Mouse (Mus musculus): Measurements from ENCODE around the gene Aox4. TPM values are rescaled to one million over a fixed set of nuclear protein-coding genes. Genes with fewer than 3 reads are reported as not detected.

The Aox4 gene
- polyA plus RNA-seq, 2 experiments: 0.78 to 2.5 TPM

- Histone ChIP-seq H3K36me3 (ENCODE audit: control insufficient read depth, insufficient read depth, low read length) (no peaks in the 10 kb centered on the region), H3K27ac (replicated peaks; ENCODE audit: low read depth, low read length) (no peak overlapping the region), H3K9ac (ENCODE audit: low read depth, low read length, severe bottlenecking) (no peak overlapping the region), H3K4me2 (replicated peaks; ENCODE audit: low read depth, low read length, severe bottlenecking) (no peak overlapping the region), H3K4me3 (replicated peaks; ENCODE audit: low read length) (no peak overlapping the region), H3K4me1 (ENCODE audit: control insufficient read depth, insufficient read depth, low read length) (peaks cover 6% of the 10 kb centered on the region), H3K27me3 (ENCODE audit: control insufficient read depth, insufficient read depth, low read length) (no peaks in the 10 kb centered on the region), H3K9me3 (ENCODE audit: control insufficient read depth, low read length) (no peaks in the 10 kb centered on the region)
- DNase-seq (ENCODE audit: low spot score) (no peak), ATAC-seq (ENCODE audit: low FRiP score, low read depth) (no peak)
- 45% methylated on average over 4 of the region's 4 CpGs for WGBS
- no peak for TF ChIP-seq POLR2A (IDR thresholded peaks at IDR 0.05; ENCODE audit: borderline replicate concordance, extremely low read depth, insufficient read depth, insufficient read length)
Measured at GRCm38 (mm10) chr1:58296821-58297220, 86.6 kb downstream of the Aox4 start.

- WGBS: 75% methylated on average over 6 of the region's 6 CpGs
- Histone ChIP-seq H3K4me1 (ENCODE audit: control insufficient read depth, insufficient read depth, low read length) (0 out of 2 replicates have a peak, but pooled peaks cover 3% of the 10 kb centered on the region), H3K27me3 (ENCODE audit: control insufficient read depth, insufficient read depth, low read length) (no peaks in the 10 kb centered on the region), H3K4me2 (replicated peaks; ENCODE audit: low read depth, low read length, severe bottlenecking) (no peak overlapping the region), H3K4me3 (replicated peaks; ENCODE audit: low read length) (no peak overlapping the region), H3K27ac (replicated peaks; ENCODE audit: low read depth, low read length) (no peak overlapping the region), H3K9ac (ENCODE audit: low read depth, low read length, severe bottlenecking) (no peak overlapping the region), H3K9me3 (ENCODE audit: control insufficient read depth, low read length) (no peaks in the 10 kb centered on the region), H3K36me3 (ENCODE audit: control insufficient read depth, insufficient read depth, low read length) (no peaks in the 10 kb centered on the region)
- ATAC-seq (ENCODE audit: low FRiP score, low read depth) (no peak), DNase-seq (ENCODE audit: low spot score) (no peak)
- no peak for TF ChIP-seq POLR2A (IDR thresholded peaks at IDR 0.05; ENCODE audit: borderline replicate concordance, extremely low read depth, insufficient read depth, insufficient read length)
Measured at GRCm38 (mm10) chr1:58298347-58298746, 88.2 kb downstream of the Aox4 start.

GRCm38 (mm10) chr1:58301073-58301472, 90.9 kb downstream of the Aox4 start:
- ATAC-seq (ENCODE audit: low FRiP score, low read depth) (no peak), DNase-seq (ENCODE audit: low spot score) (no peak)
- H3K4me2 ChIP-seq (replicated peaks; ENCODE audit: low read depth, low read length, severe bottlenecking): no peak overlapping the region
- no peak overlapping the region for H3K4me3 ChIP-seq (replicated peaks; ENCODE audit: low read length)
- H3K36me3 ChIP-seq (ENCODE audit: control insufficient read depth, insufficient read depth, low read length): no peaks in the 10 kb centered on the region
- H3K27me3 ChIP-seq (ENCODE audit: control insufficient read depth, insufficient read depth, low read length): no peaks in the 10 kb centered on the region
- no peak overlapping the region for H3K27ac ChIP-seq (replicated peaks; ENCODE audit: low read depth, low read length)
- no peak overlapping the region for H3K9ac ChIP-seq (ENCODE audit: low read depth, low read length, severe bottlenecking)
- TF ChIP-seq POLR2A (IDR thresholded peaks at IDR 0.05; ENCODE audit: borderline replicate concordance, extremely low read depth, insufficient read depth, insufficient read length): no peak
- no peaks in the 10 kb centered on the region for H3K9me3 ChIP-seq (ENCODE audit: control insufficient read depth, low read length)
- WGBS: 94% methylated on average over 7 of the region's 7 CpGs
- H3K4me1 ChIP-seq (ENCODE audit: control insufficient read depth, insufficient read depth, low read length): 0 out of 2 replicates have a peak, but pooled peaks cover 4% of the 10 kb centered on the region

- ATAC-seq (ENCODE audit: low FRiP score, low read depth) (no peak), DNase-seq (ENCODE audit: low spot score) (no peak)
- whole genome bisulfite sequencing: 69% methylated on average over 6 of the region's 6 CpGs
- no peaks in the 10 kb centered on the region for H3K36me3 ChIP-seq (ENCODE audit: control insufficient read depth, insufficient read depth, low read length)
- no peak overlapping the region for H3K4me2 ChIP-seq (replicated peaks; ENCODE audit: low read depth, low read length, severe bottlenecking)
- H3K4me1 ChIP-seq (ENCODE audit: control insufficient read depth, insufficient read depth, low read length): 0 out of 2 replicates have a peak, but pooled peaks cover 4% of the 10 kb centered on the region
- H3K4me3 ChIP-seq (replicated peaks; ENCODE audit: low read length): no peak overlapping the region
- no peaks in the 10 kb centered on the region for H3K27me3 ChIP-seq (ENCODE audit: control insufficient read depth, insufficient read depth, low read length)
- no peak for TF ChIP-seq POLR2A (IDR thresholded peaks at IDR 0.05; ENCODE audit: borderline replicate concordance, extremely low read depth, insufficient read depth, insufficient read length)
- H3K9ac ChIP-seq (ENCODE audit: low read depth, low read length, severe bottlenecking): no peak overlapping the region
- no peaks in the 10 kb centered on the region for H3K9me3 ChIP-seq (ENCODE audit: control insufficient read depth, low read length)
- H3K27ac ChIP-seq (replicated peaks; ENCODE audit: low read depth, low read length): no peak overlapping the region
Measured at GRCm38 (mm10) chr1:58302015-58302414, 91.8 kb downstream of the Aox4 start.

GRCm38 (mm10) chr1:58303009-58303408, 92.8 kb downstream of the Aox4 start:
- ATAC-seq (ENCODE audit: low FRiP score, low read depth): no peak
- DNase-seq (ENCODE audit: low spot score): no peak
- 0 out of 2 replicates have a peak, but pooled peaks cover 4% of the 10 kb centered on the region for H3K4me1 ChIP-seq (ENCODE audit: control insufficient read depth, insufficient read depth, low read length)
- H3K9ac ChIP-seq (ENCODE audit: low read depth, low read length, severe bottlenecking): no peak overlapping the region
- no peaks in the 10 kb centered on the region for H3K36me3 ChIP-seq (ENCODE audit: control insufficient read depth, insufficient read depth, low read length)
- no peak for TF ChIP-seq POLR2A (IDR thresholded peaks at IDR 0.05; ENCODE audit: borderline replicate concordance, extremely low read depth, insufficient read depth, insufficient read length)
- no peak overlapping the region for H3K27ac ChIP-seq (replicated peaks; ENCODE audit: low read depth, low read length)
- no peaks in the 10 kb centered on the region for H3K9me3 ChIP-seq (ENCODE audit: control insufficient read depth, low read length)
- no peak overlapping the region for H3K4me2 ChIP-seq (replicated peaks; ENCODE audit: low read depth, low read length, severe bottlenecking)
- WGBS: 84% methylated on average over 6 of the region's 6 CpGs
- H3K4me3 ChIP-seq (replicated peaks; ENCODE audit: low read length): no peak overlapping the region
- H3K27me3 ChIP-seq (ENCODE audit: control insufficient read depth, insufficient read depth, low read length): no peaks in the 10 kb centered on the region

GRCm38 (mm10) chr1:58303726-58304125, 93.5 kb downstream of the Aox4 start:
- Histone ChIP-seq H3K4me1 (ENCODE audit: control insufficient read depth, insufficient read depth, low read length) (0 out of 2 replicates have a peak, but pooled peaks cover 4% of the 10 kb centered on the region), H3K27ac (replicated peaks; ENCODE audit: low read depth, low read length) (no peak overlapping the region), H3K4me2 (replicated peaks; ENCODE audit: low read depth, low read length, severe bottlenecking) (no peak overlapping the region), H3K27me3 (ENCODE audit: control insufficient read depth, insufficient read depth, low read length) (no peaks in the 10 kb centered on the region), H3K4me3 (replicated peaks; ENCODE audit: low read length) (no peak overlapping the region), H3K9ac (ENCODE audit: low read depth, low read length, severe bottlenecking) (no peak overlapping the region), H3K36me3 (ENCODE audit: control insufficient read depth, insufficient read depth, low read length) (no peaks in the 10 kb centered on the region), H3K9me3 (ENCODE audit: control insufficient read depth, low read length) (no peaks in the 10 kb centered on the region)
- TF ChIP-seq POLR2A (IDR thresholded peaks at IDR 0.05; ENCODE audit: borderline replicate concordance, extremely low read depth, insufficient read depth, insufficient read length): no peak
- peak; percentile 59 for DNase-seq (ENCODE audit: low spot score)
- ATAC-seq (ENCODE audit: low FRiP score, low read depth): peak; percentile 65; the same call in 1 of the 2 replicates
- 78% methylated on average over 4 of the region's 4 CpGs for WGBS

All from limb, embryonic 14.5 days (tissue).